Mouse (Mus musculus) MEL (cell line): ENCODE data around the gene Olfr1113. TPM values are rescaled to one million over a fixed set of nuclear protein-coding genes. Genes with fewer than 3 reads are reported as not detected.
"Not testable (repeated sequence)": the region's sequence is repeated elsewhere in the genome, so short reads cannot be mapped to it uniquely, and the experiment has no call there.

Experiments
- DNase-seq: peaks from one replicate; pipeline ENCODE4 v3.0.0; 2011; ENCODE audit warnings: low read depth, low spot score
- H3K27ac ChIP-seq: 2 replicates; pipeline ENCODE4 v1.5.1; 2012; ENCODE audit warnings: low read depth, mild to moderate bottlenecking, control low read depth, low read length, moderate library complexity; ENCODE audit not compliant: control insufficient read depth
- H3K27me3 ChIP-seq, 2 experiments: fragments of 150-350 bp in 1 of 2; sonication (generic) in 1 of 2; 2 replicates each; pipeline ENCODE4 v1.6.1; 2012; ENCODE audit warnings: low read length in 2 of 2, mild to moderate bottlenecking in 2 of 2, improper control_type of control experiment in 1 of 2, moderate library complexity in 1 of 2; ENCODE audit not compliant: insufficient read depth in 2 of 2, control insufficient read depth in 1 of 2
- H3K36me3 ChIP-seq, 2 experiments: 2 replicates each; pipeline ENCODE4 v1.6.1; 2012 to 2014; ENCODE audit warnings: low read length in 2 of 2, improper control_type of control experiment in 1 of 2, inconsistent platforms in 1 of 2, mild to moderate bottlenecking in 1 of 2; ENCODE audit not compliant: insufficient read depth in 2 of 2, control insufficient read depth in 1 of 2
- H3K4me1 ChIP-seq, 2 experiments: fragments of 150-350 bp in 1 of 2; sonication (generic) in 1 of 2; 2 replicates each; pipeline ENCODE4 v1.6.1; 2012; ENCODE audit warnings: low read length in 2 of 2, improper control_type of control experiment in 1 of 2, mild to moderate bottlenecking in 1 of 2; ENCODE audit not compliant: insufficient read depth in 2 of 2, control insufficient read depth in 1 of 2
- H3K4me3 ChIP-seq, 2 experiments: fragments of 150-350 bp in 1 of 2; sonication (generic) in 1 of 2; 2 replicates each; pipeline ENCODE4 v1.5.1; 2012; ENCODE audit warnings: low read depth in 2 of 2, low read length in 2 of 2, mild to moderate bottlenecking in 2 of 2, moderate library complexity in 2 of 2, control low read depth in 1 of 2, improper control_type of control experiment in 1 of 2; ENCODE audit not compliant: control insufficient read depth in 1 of 2, insufficient read depth in 1 of 2
- H3K79me2 ChIP-seq: 2 replicates; pipeline ENCODE4 v1.6.1; 2012; ENCODE audit warnings: mild to moderate bottlenecking, low read length, moderate library complexity; ENCODE audit not compliant: control insufficient read depth, poor library complexity, insufficient read depth
- H3K9ac ChIP-seq: 2 replicates; pipeline ENCODE4 v1.6.1; 2012; ENCODE audit warnings: low read depth, mild to moderate bottlenecking, control low read depth, low read length, moderate library complexity; ENCODE audit not compliant: control insufficient read depth, poor library complexity, severe bottlenecking
- H3K9me3 ChIP-seq: fragments of 150-350 bp; sonication (generic); replicated peaks from 2 replicates; pipeline ENCODE4 v1.6.1; 2012; ENCODE audit warnings: mild to moderate bottlenecking, low read length, improper control_type of control experiment, moderate library complexity; ENCODE audit not compliant: insufficient read depth
- CHD1 ChIP-seq: IDR thresholded peaks from 2 replicates; pipeline ENCODE4 v1.6.1; 2012; ENCODE audit warnings: low read depth, mild to moderate bottlenecking, inconsistent platforms, low read length, improper control_type of control experiment
- ETS1 ChIP-seq: IDR thresholded peaks from 2 replicates; pipeline ENCODE4 v1.6.1; 2012; ENCODE audit warnings: low read depth, mild to moderate bottlenecking, inconsistent platforms, low read length, improper control_type of control experiment, moderate library complexity
- GABPA ChIP-seq: IDR thresholded peaks from 2 replicates; pipeline ENCODE4 v1.6.1; 2012; ENCODE audit warnings: low read depth, mild to moderate bottlenecking, inconsistent platforms, low read length, improper control_type of control experiment, moderate library complexity
- HCFC1 ChIP-seq: IDR thresholded peaks from 2 replicates; pipeline ENCODE4 v1.6.1; 2012; ENCODE audit warnings: low read depth, mild to moderate bottlenecking, inconsistent platforms, low read length, improper control_type of control experiment, moderate library complexity
- KAT2A ChIP-seq: conservative IDR thresholded peaks from 2 replicates; pipeline ENCODE4 v1.6.1; 2012; ENCODE audit warnings: low read depth, low read length, improper control_type of control experiment, inconsistent platforms
- MAFK ChIP-seq: IDR thresholded peaks from 2 replicates; pipeline ENCODE4 v1.6.1; 2011; ENCODE audit warnings: low read depth, mild to moderate bottlenecking, low read length, improper control_type of control experiment, borderline replicate concordance
- MEF2A ChIP-seq: IDR thresholded peaks from 2 replicates; pipeline ENCODE4 v1.6.1; 2014; ENCODE audit warnings: low read depth, mild to moderate bottlenecking, inconsistent platforms, low read length, improper control_type of control experiment; ENCODE audit not compliant: poor library complexity, insufficient replicate concordance, severe bottlenecking; ENCODE audit errors: extremely low read depth
- POLR2AphosphoS2 ChIP-seq: IDR thresholded peaks from 2 replicates; pipeline ENCODE4 v1.6.1; 2011; ENCODE audit warnings: low read length, improper control_type of control experiment
- POLR2AphosphoS5 ChIP-seq: IDR thresholded peaks from 2 replicates; pipeline ENCODE4 v1.6.1; 2012; ENCODE audit warnings: low read depth, borderline replicate concordance, mild to moderate bottlenecking, inconsistent platforms, low read length, moderate library complexity, mixed read lengths
- RAD21 ChIP-seq: IDR thresholded peaks from 2 replicates; pipeline ENCODE4 v1.6.1; 2011; ENCODE audit warnings: mild to moderate bottlenecking, low read depth, low read length, improper control_type of control experiment
- SMC3 ChIP-seq: IDR thresholded peaks from 2 replicates; pipeline ENCODE4 v1.6.1; 2011; ENCODE audit warnings: low read depth, low read length, improper control_type of control experiment
- TBP ChIP-seq: IDR thresholded peaks from 2 replicates; pipeline ENCODE4 v1.8.0; 2011; ENCODE audit warnings: low read depth, low read length, improper control_type of control experiment
- TCF12 ChIP-seq: IDR thresholded peaks from 2 replicates; pipeline ENCODE4 v1.6.1; 2014; ENCODE audit warnings: low read depth, mild to moderate bottlenecking, inconsistent platforms, low read length, improper control_type of control experiment, moderate library complexity
- UBTF ChIP-seq: IDR thresholded peaks from 2 replicates; pipeline ENCODE4 v1.6.1; 2012; ENCODE audit warnings: low read depth, mild to moderate bottlenecking, inconsistent platforms, low read length, improper control_type of control experiment, moderate library complexity, borderline replicate concordance; ENCODE audit not compliant: insufficient read depth
- ZMIZ1 ChIP-seq: IDR thresholded peaks from 2 replicates; pipeline ENCODE4 v1.6.1; 2012; ENCODE audit warnings: low read depth, mild to moderate bottlenecking, inconsistent platforms, low read length, improper control_type of control experiment, moderate library complexity
- ZNF384 ChIP-seq: IDR thresholded peaks from 2 replicates; pipeline ENCODE4 v1.6.1; 2012; ENCODE audit warnings: low read depth, mild to moderate bottlenecking, inconsistent platforms, low read length, improper control_type of control experiment
- polyA plus RNA-seq, 2 experiments: library from polyadenylated mRNA; stranded (reverse) in 1 of 2; unstranded in 1 of 2; fragments of >175 nt in 1 of 2; fragments of >200 nt in 1 of 2; gene quantifications; 2 replicates each; pipeline versions ENCODE4 v1.2.1 to v1.2.4; 2012; ENCODE audit warnings: low replicate concordance in 2 of 2, low read depth in 1 of 2; ENCODE audit not compliant: insufficient read length in 2 of 2, insufficient read depth in 1 of 2, missing spikeins in 1 of 2
- total RNA-seq: library from RNA; depleted of rRNA; stranded (reverse); fragments of 300-350 nt; gene quantifications from 2 replicates; pipeline ENCODE4 v1.2.3, GENCODE M21; 2012; rRNA removed

Gene Olfr1113
- total RNA-seq, result not detected in 2 replicates
- not detected for polyA plus RNA-seq

- Histone ChIP-seq H3K27me3 (no peaks in the 10 kb centered on the region), H3K4me3 (no peak within 1 kb of the TSS), H3K36me3 (no peaks in the 10 kb centered on the region), H3K4me1 (no peaks in the 10 kb centered on the region), H3K9ac (no peak within 1 kb of the TSS), H3K79me2 (no peaks in the 10 kb centered on the region), H3K9me3 (no peaks in the 10 kb centered on the region), H3K27ac (no peak within 1 kb of the TSS)
- no peak for DNase-seq
- no peak for TF ChIP-seq HCFC1
- no peak for TF ChIP-seq MAFK
- TF ChIP-seq MEF2A, result no peak
- no peak for TF ChIP-seq SMC3
- no peak for TF ChIP-seq POLR2AphosphoS2
Measured at GRCm38 (mm10) chr2:87208670-87209069, at the start of gene Olfr1113. Gene Olfr1113, plus strand, starts transcription at chr2:87208970.

DNA sequence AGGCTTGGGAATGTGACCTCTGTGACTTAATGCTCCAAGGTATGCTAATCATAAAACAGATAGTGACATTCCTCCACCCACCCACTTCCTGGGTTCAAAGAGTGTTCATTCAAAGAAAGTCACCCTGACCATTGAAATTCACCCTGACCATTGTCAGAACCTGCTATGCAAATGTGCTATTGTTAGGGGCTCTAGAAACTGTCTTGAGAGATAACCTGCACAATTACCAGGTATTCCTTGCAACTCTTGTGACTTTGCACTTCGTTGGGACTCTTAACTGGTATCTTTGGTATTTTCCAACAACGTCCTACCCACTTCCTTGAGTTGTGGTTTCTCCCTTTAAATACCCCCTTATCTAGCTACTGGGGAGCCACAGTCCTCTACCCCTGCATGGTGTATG, 41.0 kb upstream of the Olfr1113 start:
- H3K4me1 ChIP-seq, H3K79me2 ChIP-seq, H3K27me3 ChIP-seq, H3K36me3 ChIP-seq, H3K9ac ChIP-seq, H3K9me3 ChIP-seq, H3K4me3 ChIP-seq, H3K27ac ChIP-seq, DNase-seq: not testable (repeated sequence)

GRCm38 (mm10) chr2:87187498-87187897, 21.3 kb upstream of the Olfr1113 start, which contains the start of gene Olfr1112:
Gene Olfr1112, plus strand, starts transcription at chr2:87187798.
- TF ChIP-seq ETS1 (no peak), POLR2AphosphoS5 (no peak), HCFC1 (no peak), GABPA (no peak), MAFK (no peak), MEF2A (no peak), ZMIZ1 (no peak), KAT2A (no peak), SMC3 (no peak), UBTF (no peak), CHD1 (no peak), RAD21 (no peak), ZNF384 (no peak), TBP (no peak), TCF12 (no peak)
- no peak within 1 kb of the TSS for H3K27ac ChIP-seq
- no peaks in the 10 kb centered on the region for H3K4me1 ChIP-seq
- DNase-seq, result no peak
- no peaks in the 10 kb centered on the region for H3K36me3 ChIP-seq
- H3K9me3 ChIP-seq, result no peaks in the 10 kb centered on the region
- H3K4me3 ChIP-seq, result no peak within 1 kb of the TSS
- no peaks in the 10 kb centered on the region for H3K27me3 ChIP-seq
- no peak within 1 kb of the TSS for H3K9ac ChIP-seq
- no peaks in the 10 kb centered on the region for H3K79me2 ChIP-seq
